Mouse (Mus musculus) hindbrain, embryonic 15.5 days (tissue): ENCODE measurements around the gene Mcat. TPM values are rescaled to one million over a fixed set of nuclear protein-coding genes. Genes with fewer than 3 reads are reported as not detected.
"Not testable (repeated sequence)": the region's sequence is repeated elsewhere in the genome, so short reads cannot be mapped to it uniquely, and the experiment has no call there.

Source experiments
- ATAC-seq: fragments of 200-750 bp; cut with Nextera tagmentation; 2 replicates; pipeline ENCODE4 v1.8.0; 2017; ENCODE audit warnings: low read depth, moderate number of reproducible peaks, moderate TSS enrichment; ENCODE audit not compliant: low FRiP score
- H3K27ac ChIP-seq: fragments of 300-500 bp; sonication (generic); replicated peaks from 2 replicates; pipeline ENCODE4 v1.5.1; 2015; ENCODE audit warnings: mild to moderate bottlenecking, inconsistent platforms
- H3K27me3 ChIP-seq: fragments of 300-500 bp; sonication (generic); 2 replicates; pipeline ENCODE4 v1.6.1; 2015; ENCODE audit warnings: control low read depth, inconsistent platforms
- H3K36me3 ChIP-seq: fragments of 300-500 bp; sonication (generic); 2 replicates; pipeline ENCODE4 v1.6.1; 2015; ENCODE audit warnings: control low read depth, inconsistent platforms
- H3K4me1 ChIP-seq: fragments of 300-500 bp; sonication (generic); replicated peaks from 2 replicates; pipeline ENCODE4 v1.6.1; 2015; ENCODE audit warnings: control low read depth, inconsistent platforms
- H3K4me2 ChIP-seq: fragments of 300-500 bp; sonication (generic); 2 replicates; pipeline ENCODE4 v1.6.1; 2015; ENCODE audit warnings: moderate library complexity, mild to moderate bottlenecking, inconsistent platforms
- H3K4me3 ChIP-seq: fragments of 300-500 bp; sonication (generic); 2 replicates; pipeline ENCODE4 v1.5.1; 2015; ENCODE audit warnings: mild to moderate bottlenecking, inconsistent platforms
- H3K9ac ChIP-seq: fragments of 300-500 bp; sonication (generic); 2 replicates; pipeline ENCODE4 v1.6.1; 2015; ENCODE audit warnings: inconsistent platforms
- H3K9me3 ChIP-seq: fragments of 300-500 bp; sonication (generic); 2 replicates; pipeline ENCODE4 v1.6.1; 2016; ENCODE audit warnings: control low read depth, inconsistent platforms
- WGBS: fragments of 180-500 bp; shearing (Covaris S2); methylation state at CpG from one replicate; pipeline ENCODE4 v1.1.7; 2015; 5-methylcytosine and 5-hydroxymethylcytosine counted together
- polyA plus RNA-seq: library from polyadenylated mRNA; unstranded; fragments of >200 nt; fragmentation: Nextera tagmentation; extraction: Ambion mirVana; gene quantifications from 2 replicates; pipeline ENCODE4 v1.2.1, GENCODE M21; 2015

Gene Mcat
- polyA plus RNA-seq, 1 experiment from 2014 or later, result 33.1 TPM

GRCm38 (mm10) chr15:83518215-83519048 lies 45.2 kb downstream of the Mcat start:
- Histone ChIP-seq H3K36me3 (no peaks in the 10 kb centered on the region), H3K4me3 (no peak overlapping the region), H3K9me3 (no peaks in the 10 kb centered on the region), H3K9ac (no peak overlapping the region), H3K27me3 (no peaks in the 10 kb centered on the region), H3K27ac (no peak overlapping the region), H3K4me2 (no peak overlapping the region), H3K4me1 (peaks cover 4% of the 10 kb centered on the region)
- ATAC-seq, result peak; percentile 66
- 39% methylated on average over 20 of the region's 20 CpGs for WGBS

- Histone ChIP-seq H3K4me1 (peaks cover under 1% of the 10 kb centered on the region; the same call in 1 of the 2 replicates), H3K36me3 (no peaks in the 10 kb centered on the region), H3K27me3 (no peaks in the 10 kb centered on the region), H3K4me3 (no peak overlapping the region), H3K27ac (no peak overlapping the region), H3K9me3 (no peaks in the 10 kb centered on the region), H3K9ac (no peak overlapping the region), H3K4me2 (no peak overlapping the region)
- no peak for ATAC-seq
- 65% methylated on average over 5 of the region's 5 CpGs for WGBS
Observed at GRCm38 (mm10) chr15:83515018-83515417, 48.6 kb downstream of the Mcat start.

GRCm38 (mm10) chr15:83512489-83513281 lies 50.9 kb downstream of the Mcat start:
- Histone ChIP-seq H3K4me1 (peaks cover 23% of the 10 kb centered on the region), H3K9me3 (no peaks in the 10 kb centered on the region), H3K9ac (no peak overlapping the region), H3K27me3 (no peaks in the 10 kb centered on the region), H3K36me3 (no peaks in the 10 kb centered on the region), H3K4me2 (no peak overlapping the region), H3K4me3 (no peak overlapping the region), H3K27ac (no peak overlapping the region)
- no peak for ATAC-seq
- 79% methylated on average over 13 of the region's 13 CpGs for WGBS

- H3K36me3 ChIP-seq, result no peaks in the 10 kb centered on the region
Observed at GRCm38 (mm10) chr15:83510805-83511405, 52.7 kb downstream of the Mcat start, which contains the start of gene Ttll1. Gene Ttll1 (minus strand): TSS chr15:83510893.

GRCm38 (mm10) chr15:83509950-83510804 lies 53.4 kb downstream of the Mcat start:
- Histone ChIP-seq H3K27me3 (no peaks in the 10 kb centered on the region), H3K9me3 (no peaks in the 10 kb centered on the region), H3K4me1 (peaks cover 26% of the 10 kb centered on the region), H3K4me2 (peak overlapping the region; percentile 62), H3K9ac (peak overlapping the region; percentile 76), H3K36me3 (no peaks in the 10 kb centered on the region), H3K27ac (peak overlapping the region; percentile 94), H3K4me3 (peak overlapping the region; percentile 80)
- peak; percentile 89 for ATAC-seq
- 23% methylated on average over 17 of the region's 17 CpGs for WGBS

More at GRCm38 (mm10) chr15:83510805-83511405, 52.7 kb downstream of the Mcat start, which contains the start of gene Ttll1:
- H3K9me3 ChIP-seq, result no peaks in the 10 kb centered on the region
- H3K4me3 ChIP-seq, result peak within 1 kb of the TSS; percentile 80
- 13% methylated on average over 41 of the region's 41 CpGs for WGBS
- peaks cover 26% of the 10 kb centered on the region for H3K4me1 ChIP-seq
- ATAC-seq, result peak; percentile 95
- H3K27me3 ChIP-seq, result no peaks in the 10 kb centered on the region
- H3K4me2 ChIP-seq, result peak within 1 kb of the TSS; percentile 62
- H3K9ac ChIP-seq, result peak within 1 kb of the TSS; percentile 76
- H3K27ac ChIP-seq, result peak within 1 kb of the TSS; percentile 94

- not testable (repeated sequence) for H3K4me2 ChIP-seq, H3K4me3 ChIP-seq, H3K4me1 ChIP-seq, H3K27me3 ChIP-seq, ATAC-seq, H3K9ac ChIP-seq, H3K27ac ChIP-seq, H3K9me3 ChIP-seq
- 83% methylated on average over 6 of the region's 6 CpGs for WGBS
- H3K36me3 ChIP-seq, result peaks cover 73% of the 10 kb centered on the region
Observed at GRCm38 (mm10) chr15:83501483-83501882, 62.1 kb downstream of the Mcat start.

GRCm38 (mm10) chr15:83500352-83500751 lies 63.2 kb downstream of the Mcat start:
- Histone ChIP-seq H3K27ac (no peak overlapping the region), H3K4me2 (no peak overlapping the region), H3K9ac (no peak overlapping the region), H3K4me1 (no peaks in the 10 kb centered on the region), H3K27me3 (no peaks in the 10 kb centered on the region), H3K36me3 (peaks cover 84% of the 10 kb centered on the region), H3K4me3 (no peak overlapping the region), H3K9me3 (no peaks in the 10 kb centered on the region)
- no peak for ATAC-seq
- WGBS, result 65% methylated on average over 3 of the region's 3 CpGs

GRCm38 (mm10) chr15:83499211-83499755 lies 64.3 kb downstream of the Mcat start:
- H3K4me2 ChIP-seq, result no peak overlapping the region
- no peaks in the 10 kb centered on the region for H3K4me1 ChIP-seq
- no peak overlapping the region for H3K9ac ChIP-seq
- H3K9me3 ChIP-seq, result no peaks in the 10 kb centered on the region
- H3K4me3 ChIP-seq, result no peak overlapping the region
- H3K27me3 ChIP-seq, result no peaks in the 10 kb centered on the region
- no peak overlapping the region for H3K27ac ChIP-seq
- H3K36me3 ChIP-seq, result peaks cover 85% of the 10 kb centered on the region
- ATAC-seq, result no peak
- 92% methylated on average over 10 of the region's 10 CpGs for WGBS

- WGBS, result 95% methylated on average over 6 of the region's 6 CpGs
Observed at GRCm38 (mm10) chr15:83497299-83497698, 66.3 kb downstream of the Mcat start.

More at GRCm38 (mm10) chr15:83497299-83497698, 66.3 kb downstream of the Mcat start:
- H3K4me1 ChIP-seq, result no peaks in the 10 kb centered on the region
- no peak overlapping the region for H3K27ac ChIP-seq
- no peak for ATAC-seq
- no peaks in the 10 kb centered on the region for H3K27me3 ChIP-seq
- H3K9me3 ChIP-seq, result no peaks in the 10 kb centered on the region
- H3K9ac ChIP-seq, result no peak overlapping the region
- H3K36me3 ChIP-seq, result peaks cover 90% of the 10 kb centered on the region
- no peak overlapping the region for H3K4me3 ChIP-seq
- H3K4me2 ChIP-seq, result no peak overlapping the region
